Mouse (Mus musculus): ENCODE measurements around the gene Wrap73. TPM values are rescaled to one million over a fixed set of nuclear protein-coding genes. Genes with fewer than 3 reads are reported as not detected.

Wrap73 gene
- total RNA-seq, 2 experiments from 2014 or later = 20.3 to 22.6 TPM

DNA sequence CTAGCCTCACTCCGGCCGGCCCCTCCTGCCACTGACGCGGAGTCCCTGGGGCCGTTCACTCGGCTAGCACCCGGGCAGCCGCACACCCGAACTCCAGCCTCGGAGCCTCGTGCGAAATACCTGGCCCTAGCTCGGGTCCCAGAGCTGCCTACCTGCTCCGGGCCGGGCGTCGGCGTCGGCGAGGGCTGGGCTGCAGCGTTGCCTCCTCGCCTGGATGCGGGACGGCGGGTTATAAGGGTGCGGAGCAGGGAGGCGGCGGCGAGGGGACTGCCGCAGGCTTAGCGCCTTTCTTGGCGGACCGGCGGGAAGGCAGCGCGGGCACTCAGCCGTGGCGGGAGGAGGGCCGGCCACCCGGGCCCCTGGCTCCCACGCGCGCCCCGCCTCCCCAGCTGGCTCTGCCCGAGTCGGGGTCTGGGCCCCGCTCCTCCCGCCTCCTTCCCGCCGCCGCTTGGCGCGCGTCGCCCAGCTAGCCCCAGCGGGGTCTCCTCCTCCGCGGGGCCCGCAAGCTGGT is 2.4 kb upstream of the Wrap73 start:
- peak; percentile 16 to 18 for DNase-seq

DNA sequence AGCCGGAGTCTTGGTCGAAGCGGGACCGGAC is 2.2 kb upstream of the Wrap73 start, which contains the start of gene Trp73:
Trp73 (minus strand) TSS at position 27 of the 31 bp plus-strand sequence.
- DNase-seq = no peak

DNA sequence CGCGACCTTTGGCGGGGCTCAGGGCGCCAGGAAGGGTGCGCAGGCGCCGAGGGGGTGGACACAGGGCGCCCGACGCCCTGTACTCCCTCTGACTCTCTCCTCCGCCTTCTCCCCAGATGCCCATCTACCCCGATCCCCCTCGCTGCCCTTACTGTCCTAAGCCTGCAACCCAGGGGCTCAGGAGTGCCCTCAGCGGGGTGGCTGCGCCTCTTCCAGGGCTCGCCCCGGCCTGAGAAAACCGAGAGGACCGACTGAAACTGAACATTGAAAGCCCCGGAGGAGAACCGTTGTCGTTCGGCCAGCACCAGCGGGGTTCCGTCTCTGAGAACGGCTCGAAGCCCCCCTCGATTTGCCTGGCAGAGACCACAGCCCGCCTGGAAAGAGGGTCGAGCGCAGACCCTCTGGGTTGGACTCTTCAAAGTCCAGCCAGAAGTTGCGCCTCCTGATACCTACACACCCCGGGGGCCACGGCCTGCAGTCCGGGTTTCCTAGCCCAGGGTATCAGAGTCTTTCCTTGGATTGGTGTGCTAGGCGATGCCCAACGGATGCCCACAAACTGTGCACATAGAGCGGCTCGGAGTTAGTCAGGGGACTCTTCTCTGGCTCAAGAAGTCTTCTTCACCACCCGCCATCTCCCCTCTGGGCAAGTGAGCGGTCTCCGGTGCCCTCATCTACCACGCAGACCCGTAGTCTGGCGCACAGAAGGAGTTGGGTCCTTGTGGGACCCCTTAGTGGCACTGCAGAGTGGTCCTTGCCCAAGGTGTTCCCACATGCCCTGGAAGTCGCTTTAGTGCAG is 1.8 kb upstream of the Wrap73 start:
- DNase-seq = peak in 1 of 2 experiments; percentile 8

DNA sequence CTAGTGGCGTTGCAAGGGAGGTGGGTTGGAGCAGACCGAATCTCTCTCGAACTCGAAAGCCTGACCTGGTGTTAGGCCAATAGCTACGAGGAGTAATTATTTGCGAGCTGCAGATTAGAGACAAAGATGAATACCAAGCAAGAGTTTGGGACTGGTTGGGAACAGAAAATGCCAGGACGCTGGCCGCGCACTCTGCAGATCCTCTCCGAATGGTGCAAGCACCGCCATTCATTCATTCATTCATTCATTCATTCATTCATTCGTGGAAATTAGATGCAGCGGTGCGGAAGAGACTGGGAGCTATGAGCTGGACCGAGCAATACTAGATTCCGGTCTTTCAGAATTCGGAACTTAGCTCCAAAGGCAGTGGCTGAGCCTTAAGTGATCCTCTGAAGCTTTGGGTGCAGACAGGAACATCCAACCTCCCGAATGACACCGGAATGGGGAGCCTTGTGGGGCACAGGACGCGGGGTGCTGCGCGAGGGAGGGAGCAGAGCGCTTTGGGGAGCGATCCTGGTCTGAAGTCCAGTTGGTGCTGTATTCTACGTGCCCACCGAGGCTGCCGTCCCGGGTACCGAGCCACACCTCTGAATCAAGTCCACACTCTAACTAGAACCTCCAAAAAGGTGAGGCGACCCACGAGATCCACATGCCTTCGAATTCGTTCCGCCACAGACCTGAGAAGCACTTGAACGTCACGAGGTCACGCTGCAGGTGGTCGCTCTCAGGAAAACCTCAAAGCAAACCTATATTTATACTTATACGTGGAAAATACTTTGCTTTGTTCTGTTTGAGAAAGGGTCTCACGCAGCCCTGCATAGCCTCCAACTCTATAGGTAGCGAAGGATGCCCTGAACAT is 934 bp upstream of the Wrap73 start:
- no peak for DNase-seq

DNA sequence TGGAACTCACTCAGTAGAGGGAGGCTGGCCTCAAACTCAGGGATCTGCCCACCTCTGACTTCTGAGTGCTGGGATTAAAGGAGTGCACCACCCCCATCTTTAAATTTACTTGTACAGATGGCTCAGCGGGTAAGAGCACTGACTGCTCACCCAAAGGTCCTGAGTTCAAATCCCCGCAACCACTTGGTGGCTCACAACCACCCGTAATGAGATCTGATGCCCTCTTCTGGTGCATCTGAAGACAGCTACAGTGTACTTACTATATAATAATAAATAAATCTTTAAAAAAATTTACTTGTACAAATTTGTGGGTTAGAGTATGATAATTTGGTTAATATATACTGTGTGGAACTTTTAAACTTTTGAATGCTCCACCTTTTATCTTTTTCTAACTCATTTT is 2.5 kb downstream of the Wrap73 start:
- no peak for DNase-seq

DNA sequence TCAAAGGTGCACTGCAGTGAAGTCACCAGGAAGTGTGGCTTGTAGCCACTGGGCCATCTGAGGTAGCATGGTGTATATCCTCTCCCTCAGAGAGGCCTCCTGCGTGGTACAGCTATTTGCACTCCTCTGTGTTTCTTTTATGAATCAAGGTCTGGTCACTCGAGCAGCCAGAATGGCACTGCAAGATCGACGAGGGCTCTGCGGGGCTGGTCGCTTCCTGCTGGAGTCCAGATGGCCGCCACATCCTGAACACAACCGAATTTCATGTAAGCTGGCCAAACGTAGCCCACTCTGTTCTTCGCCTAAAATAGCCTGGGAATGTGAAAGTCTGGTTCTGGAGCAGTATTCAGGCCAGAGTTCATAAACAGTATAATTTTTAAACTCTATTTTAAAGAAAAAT is 4.2 kb downstream of the Wrap73 start:
- DNase-seq = no peak

DNA sequence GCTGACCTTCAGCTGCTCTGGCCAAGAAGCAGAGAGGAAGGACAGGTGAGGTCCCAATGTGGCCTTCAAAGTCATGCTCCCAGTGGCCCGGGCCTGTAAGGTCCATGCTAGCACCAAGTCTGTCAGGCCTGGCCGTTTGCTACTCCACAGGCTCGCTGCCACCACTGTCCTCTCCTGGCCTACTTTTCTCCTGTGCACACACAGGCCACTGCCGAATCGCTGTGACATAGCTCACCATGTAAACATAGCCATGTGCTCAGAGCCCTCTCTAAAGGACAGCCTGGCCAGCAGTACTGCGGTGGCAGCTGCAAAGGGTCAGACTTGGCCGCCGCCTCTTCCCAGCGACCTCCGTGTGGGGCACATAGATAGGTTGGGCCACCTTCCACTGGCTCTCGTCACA is 11.9 kb downstream of the Wrap73 start:
- DNase-seq = no peak

DNA sequence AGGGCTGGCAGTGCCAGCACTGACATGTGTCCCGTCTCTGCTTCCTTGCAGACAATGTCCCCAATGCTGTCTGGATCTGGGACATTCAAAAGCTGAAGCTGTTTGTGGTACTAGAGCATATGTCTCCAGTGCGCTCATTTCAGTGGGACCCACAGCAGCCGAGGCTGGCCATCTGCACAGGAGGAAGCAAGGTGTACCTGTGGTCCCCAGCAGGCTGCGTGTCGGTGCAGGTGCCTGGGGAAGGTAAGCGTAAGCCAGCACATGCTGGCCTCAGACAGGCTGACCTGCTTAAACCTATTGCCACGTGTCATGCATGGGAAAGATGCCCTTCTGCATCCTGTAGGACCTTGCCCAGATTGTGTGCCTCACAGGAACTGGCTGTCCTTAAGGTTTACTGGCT is 13.9 kb downstream of the Wrap73 start:
- DNase-seq = no peak

DNA sequence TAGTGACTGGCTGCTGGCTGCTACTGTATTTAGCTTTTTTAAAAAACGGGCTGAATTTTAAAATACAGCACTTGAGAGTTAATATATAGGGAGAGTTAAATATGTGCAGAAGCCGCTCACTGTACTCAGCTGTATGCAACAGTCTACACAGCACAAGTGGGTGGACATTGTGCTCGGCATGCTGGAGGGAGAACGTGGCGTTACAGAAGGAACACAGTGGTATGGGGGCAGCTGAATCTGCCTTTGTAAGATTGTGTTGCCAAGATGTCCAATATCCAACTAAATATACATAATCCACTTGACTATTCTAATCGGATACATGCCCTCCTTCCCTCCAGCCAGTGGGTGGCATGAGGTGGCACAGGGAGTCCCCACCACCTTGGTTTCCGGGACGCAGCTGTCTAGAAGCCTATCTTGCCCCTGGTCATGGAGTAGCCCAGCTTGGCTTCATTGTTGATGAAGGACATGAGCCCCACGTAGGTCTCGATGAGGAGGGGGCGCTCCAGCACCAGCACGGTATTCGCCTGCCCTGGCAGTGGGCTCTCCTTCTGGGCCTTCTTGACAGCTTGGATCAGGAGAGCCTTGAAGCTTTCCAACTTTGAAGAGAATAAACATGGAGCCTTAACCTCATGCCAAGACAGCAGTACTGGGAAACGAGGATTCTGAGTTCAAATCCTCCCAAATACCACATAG is 15.9 kb downstream of the Wrap73 start:
- DNase-seq = no peak

DNA sequence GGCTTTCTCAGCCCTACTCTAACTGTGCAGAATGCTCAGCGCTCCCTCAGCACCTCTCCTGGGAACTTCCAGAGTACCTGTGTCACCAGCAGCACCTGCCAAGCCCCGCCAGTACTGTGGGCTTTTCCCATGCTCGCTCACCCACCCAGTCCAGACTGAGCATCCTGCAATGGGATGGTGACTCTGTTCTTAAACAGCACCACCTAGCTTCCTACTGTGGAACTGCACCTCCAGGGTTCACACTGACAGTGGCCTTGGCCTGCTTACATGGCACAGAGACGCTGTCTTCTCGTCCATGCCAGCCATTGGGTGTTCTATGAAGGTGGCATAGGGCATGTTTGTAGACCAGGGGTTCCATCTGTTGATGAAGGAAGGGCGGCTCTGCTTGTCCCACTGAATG is 16.8 kb downstream of the Wrap73 start:
- DNase-seq = peak; percentile 85

DNA sequence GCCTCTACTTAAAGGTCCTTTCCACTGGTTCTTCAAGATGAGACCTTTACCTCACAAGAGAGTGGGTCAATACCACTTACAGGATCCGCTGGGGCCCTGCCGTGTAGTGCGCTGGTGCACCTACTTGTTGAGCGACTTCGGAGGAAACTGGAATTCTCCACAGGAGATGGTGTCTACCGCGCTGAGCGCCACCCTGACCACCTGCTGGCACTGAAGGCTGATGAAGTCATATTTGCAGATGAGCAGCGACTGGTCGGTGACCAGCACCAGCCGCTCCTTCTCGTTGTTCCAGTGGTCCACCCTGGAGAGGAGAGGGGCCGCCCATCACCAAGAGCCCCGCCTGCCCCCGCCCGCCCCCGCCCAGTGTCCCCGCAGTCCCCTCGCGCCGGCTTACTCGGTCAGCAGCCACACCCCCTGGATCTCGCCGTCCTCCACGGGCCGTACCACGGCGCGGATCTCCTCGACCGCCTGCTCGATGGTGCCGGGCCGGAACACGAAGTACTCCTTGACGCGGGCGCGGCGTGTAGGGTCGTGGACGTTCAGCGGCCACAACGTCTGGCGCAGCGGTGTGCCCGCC is 17.9 kb downstream of the Wrap73 start:
- DNase-seq = peak; percentile 60 to 61

DNA sequence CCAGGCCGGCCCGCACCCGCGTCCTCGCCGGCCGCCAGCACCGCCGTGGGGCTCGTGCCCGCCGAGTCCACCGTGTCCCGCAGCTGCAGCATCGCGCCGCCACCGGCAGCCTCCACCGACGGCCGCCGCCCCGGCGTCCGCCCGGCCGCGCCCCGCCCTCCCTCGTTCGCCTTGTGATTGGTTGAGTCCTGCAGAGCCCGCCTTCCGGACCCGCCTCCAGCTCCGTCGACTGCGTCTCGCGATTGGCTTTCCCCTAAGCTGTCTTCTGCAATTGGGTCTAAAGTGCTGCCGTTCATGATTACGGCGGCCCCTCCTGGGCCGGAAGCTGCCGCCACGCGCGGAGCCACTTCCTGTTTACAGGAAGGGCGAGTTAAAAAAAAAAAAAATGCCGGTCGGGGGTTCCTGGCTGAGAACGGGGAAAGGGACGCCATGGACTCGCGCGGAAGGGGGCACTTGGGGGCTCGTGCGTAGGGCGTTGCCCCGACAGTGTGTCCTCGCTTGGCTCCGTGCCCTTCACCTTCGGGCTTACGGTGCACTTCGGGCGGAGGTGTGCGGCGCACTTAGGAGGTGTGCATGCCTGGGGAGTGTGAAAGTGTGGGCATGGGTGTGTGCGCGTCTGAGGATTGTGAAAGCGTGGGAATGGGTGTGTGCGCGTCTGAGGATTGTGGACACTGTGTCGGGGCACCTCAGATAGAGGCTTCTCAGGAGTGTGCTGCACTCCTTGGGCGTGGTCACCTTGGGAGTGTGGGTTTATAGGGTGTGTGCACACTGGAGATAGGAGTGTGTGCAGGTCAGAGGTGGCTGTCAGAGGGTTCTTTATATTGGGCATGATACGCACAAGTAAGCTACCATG is 18.6 kb downstream of the Wrap73 start, which contains the start of gene Tprgl:
Tprgl (minus strand) TSS at position 129 of the 853 bp plus-strand sequence.
- DNase-seq = peak; percentile 98

DNA sequence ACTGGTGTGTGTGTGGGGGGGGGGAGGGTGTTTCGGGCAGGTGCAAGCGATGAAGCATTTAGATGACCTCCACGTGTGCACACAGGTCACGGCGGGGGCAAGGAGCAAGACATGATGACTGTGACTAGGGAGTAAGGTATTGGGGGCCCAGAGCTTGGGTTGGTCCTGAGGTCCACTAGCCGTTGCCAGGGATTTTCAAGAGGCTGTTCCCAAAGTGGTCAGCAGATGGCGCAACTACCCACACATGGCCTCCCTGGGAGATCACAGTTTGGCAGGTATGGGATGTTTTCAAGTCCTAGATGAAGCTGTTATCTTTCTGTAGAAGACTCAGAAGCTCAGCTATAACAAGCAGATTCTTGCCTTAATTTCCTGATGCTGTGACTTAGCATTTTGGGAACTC is 21.1 kb downstream of the Wrap73 start:
- DNase-seq = peak; percentile 64 to 77

DNA sequence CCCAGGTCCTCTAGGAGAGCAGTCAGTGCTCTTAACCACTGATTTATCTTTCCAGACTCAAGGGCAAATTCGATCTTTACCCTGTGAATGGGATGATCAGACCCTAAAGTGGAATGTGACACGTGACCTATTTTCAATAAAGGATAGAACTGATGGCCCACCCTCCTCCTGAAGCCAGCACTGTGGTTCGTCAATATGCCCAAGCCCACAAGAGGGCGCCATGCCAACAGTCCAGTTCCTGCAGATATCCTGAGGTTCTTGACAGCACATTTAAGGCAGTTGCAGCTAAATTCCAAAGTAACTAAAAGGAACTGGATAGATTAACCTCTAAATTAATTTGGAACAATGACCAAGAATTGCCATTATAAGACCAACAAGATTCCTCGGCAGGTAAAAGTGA is 24.9 kb downstream of the Wrap73 start:
- DNase-seq = peak; percentile 69 to 77

DNA sequence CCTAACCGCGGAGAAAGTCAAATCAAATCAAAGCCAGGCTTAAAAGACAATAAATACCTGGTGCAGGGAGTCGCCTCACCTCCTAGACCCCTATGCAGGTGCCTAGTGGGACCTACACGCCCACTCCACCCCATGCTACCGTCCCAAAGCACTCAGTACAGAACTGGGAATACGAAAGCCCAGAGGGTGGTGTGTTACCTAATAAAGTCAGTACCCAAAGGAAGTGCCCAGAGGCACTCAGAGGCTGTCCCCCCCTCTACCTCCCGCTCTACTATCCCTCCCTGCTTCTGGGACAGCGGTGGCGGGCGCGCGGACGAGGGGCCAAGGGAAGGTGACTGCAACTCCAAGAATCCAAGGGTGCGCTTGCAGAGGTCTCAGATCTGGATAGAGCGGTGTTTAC is 27.8 kb downstream of the Wrap73 start:
- no peak for DNase-seq

DNA sequence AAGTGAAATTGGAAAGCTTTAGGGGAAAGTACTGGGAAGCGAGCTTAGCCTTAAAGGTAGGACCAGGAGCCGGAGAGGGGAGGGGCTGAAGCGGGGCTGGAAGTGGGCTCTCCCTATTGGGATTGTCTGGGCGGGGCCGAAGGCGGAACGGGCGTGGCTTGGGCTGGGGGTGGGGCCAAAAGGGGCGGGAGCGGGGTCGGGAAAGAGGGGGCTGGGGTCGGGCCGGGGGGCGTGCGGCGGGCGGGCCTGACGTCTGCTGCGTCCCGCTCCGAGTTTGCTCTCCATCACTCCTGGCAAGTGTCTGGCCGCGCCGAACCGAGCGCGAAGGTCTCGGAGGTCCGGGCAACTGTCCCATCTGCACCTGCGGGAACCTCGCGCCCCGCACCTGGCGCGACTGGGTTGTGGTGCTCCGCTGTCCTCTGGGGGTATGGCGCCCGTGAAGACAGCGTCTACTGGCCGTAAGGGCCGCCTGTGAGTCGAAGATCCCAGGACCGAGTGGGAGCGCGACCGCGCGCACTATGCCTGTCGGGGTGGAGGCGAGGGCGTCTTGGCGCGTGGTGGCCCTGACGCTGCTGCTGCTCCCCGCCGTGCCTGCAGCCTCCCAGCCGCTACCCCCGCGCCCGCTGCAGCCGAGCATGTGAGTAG is 28.5 kb downstream of the Wrap73 start, which contains the start of gene Megf6:
Megf6 (plus strand) TSS at position 225 of the 645 bp plus-strand sequence.
- peak in 1 of 2 experiments; percentile 31 for DNase-seq

DNA sequence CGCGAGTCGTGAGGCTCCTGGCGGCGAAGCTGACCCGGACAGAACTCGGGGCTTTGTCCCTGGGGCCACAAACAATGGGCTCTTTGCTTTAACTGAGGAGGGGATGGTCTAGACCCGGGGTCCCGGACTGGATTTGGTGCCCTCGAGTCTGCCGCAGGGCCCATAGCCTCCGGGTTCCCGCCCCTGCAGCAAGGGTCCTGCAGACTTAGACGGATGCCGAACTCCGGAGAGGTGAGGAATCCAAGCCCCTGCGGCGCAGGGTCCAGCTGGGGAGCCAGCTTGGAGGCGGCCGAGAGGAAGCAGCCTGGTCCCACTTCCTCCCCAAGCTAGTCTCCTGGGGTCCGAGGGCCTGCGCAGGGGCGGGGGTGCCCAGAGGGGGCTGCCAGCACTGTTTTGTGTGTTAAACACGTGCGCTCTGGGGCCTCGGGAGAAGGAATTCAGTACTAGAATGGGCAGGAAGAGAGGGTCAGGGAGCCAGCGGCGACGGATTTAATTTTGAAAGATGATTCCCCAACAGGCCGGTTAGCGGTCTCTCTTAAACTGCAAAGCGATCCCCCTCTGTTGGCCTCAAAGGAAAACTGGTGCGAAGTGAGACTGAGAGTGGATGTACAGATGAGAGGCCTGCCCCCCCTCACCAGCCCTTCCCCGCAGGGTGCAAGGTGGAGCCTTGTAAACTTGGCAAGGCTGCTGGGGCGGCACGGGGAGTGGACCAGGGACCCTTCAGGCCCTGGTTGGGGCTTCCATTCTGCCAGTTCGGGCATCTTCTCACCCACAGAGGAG is 29.2 kb downstream of the Wrap73 start:
- no peak for DNase-seq

DNA sequence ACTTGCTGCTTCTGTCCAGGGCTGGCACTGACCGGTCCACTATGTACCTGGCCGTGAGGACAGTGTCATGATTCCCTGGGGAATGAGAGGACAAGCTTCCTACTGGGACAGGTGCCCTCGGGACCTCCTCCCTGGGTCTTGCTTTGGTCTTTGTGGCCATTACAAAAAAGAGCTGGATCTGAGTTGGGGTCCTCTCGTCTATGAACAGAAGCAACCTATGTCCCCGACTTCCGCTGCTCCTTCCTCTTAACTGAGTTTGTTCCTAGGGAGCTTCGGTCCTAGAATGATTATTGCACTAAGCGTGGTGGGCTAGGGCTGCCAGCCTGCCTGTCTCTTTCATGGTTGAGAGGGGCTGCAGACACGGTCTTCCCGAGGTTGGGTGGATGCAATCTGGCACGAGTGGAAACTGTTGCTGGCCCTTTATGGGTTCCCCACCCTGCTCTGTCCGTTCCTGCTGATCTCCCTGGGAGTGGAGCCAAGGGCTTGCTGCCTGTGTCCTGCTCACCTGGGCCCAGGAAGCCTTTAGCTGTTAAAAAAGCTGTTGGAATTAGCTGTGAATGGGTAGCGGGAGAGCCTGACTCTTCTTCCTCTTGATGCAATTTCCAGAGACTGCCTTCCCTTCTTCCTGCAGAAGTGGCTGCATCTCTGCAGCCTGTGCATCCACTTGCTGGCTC is 29.9 kb downstream of the Wrap73 start:
- no peak for DNase-seq

DNA sequence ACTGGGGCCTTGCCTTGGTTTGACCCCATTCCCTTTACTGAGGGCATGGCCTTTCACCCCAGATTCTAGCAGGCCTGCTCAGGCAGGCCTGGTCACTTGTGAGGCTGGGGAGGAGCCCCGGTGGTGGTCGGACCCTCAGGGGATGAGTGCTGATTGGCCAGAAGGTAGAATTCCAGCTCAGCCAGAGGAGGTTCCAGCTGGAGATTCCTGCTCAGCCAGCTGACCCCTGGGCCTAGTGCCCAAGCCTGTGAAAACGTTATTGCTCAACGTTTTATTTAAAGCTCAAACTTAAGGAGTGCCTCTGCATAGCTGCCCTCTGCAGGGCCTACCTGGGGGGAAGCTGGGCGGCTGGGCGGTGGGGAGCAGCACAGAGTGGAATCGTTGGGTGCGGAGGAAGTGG is 35.1 kb downstream of the Wrap73 start:
- peak in 1 of 2 experiments; percentile 29 for DNase-seq

DNA sequence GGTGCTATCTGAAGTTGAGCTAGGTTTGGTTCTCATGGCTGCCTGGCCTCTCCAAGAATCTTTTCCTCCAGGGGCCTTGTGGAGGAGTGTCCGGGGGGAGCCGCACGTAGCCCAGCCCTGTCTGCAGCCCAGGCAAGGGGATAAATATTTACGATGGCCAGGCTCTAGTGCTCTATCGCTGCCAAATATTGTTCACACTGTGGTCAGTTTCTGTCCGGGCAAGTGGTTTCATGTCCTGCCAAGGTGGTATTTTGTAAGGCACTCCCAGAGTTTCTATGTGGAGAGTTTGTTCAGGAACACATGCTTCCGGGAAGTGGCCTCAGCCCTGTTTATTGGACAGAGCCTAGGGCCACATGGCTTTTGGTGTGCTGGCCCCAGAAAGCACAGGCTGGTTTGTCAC is 38.8 kb downstream of the Wrap73 start:
- DNase-seq = no peak
